ENCODE assay signal across 13 mouse cellular contexts in genomic region chr2:179399645-179400249, GRCm38 (mm10). TPM values are rescaled to one million over a fixed set of nuclear protein-coding genes. Genes with fewer than 3 reads are reported as not detected.
DNase-seq lines count a peak whose midpoint lies in the region; ATAC-seq and TF ChIP-seq lines count a peak whose summit lies in the region.
"Had no signal": no experiment of that assay in that cellular context is flagged by ENCODE, and none has a peak within 500 bp of the region (broad histone marks: within the 10 kb centered on the region; RNA-seq: fewer than 3 reads in every experiment).

No protein-coding gene starts in this region.

- no peak for TF ChIP-seq CTCF in left cerebral cortex, adult 2 months (IDR thresholded peaks at IDR 0.05)

- peak; percentile 11 to 39 for DNase-seq in frontal cortex, postnatal 10 days (ENCODE audit: low spot score in 2 of 2)
- peak; percentile 66 to 70 for DNase-seq in right cerebral cortex, postnatal 10 days (ENCODE audit: low spot score in 2 of 2)
- no peak for DNase-seq in right cerebral cortex, postnatal 36 days (ENCODE audit: low spot score in 2 of 2)
- peak; percentile 11 to 29 for DNase-seq in left cerebral cortex, adult 2 months (ENCODE audit: extremely low spot score in 1 of 2, low spot score in 2 of 2)
- DNase-seq in right cerebral cortex, postnatal 4 days = peak; percentile 32
- no peak for DNase-seq in lung, postnatal 10 days
- DNase-seq: gastrocnemius, postnatal 10 days; heart, postnatal 14 days; liver, embryonic 13.5 days; thymus, adult 2 months had no signal

- no peak for ATAC-seq in frontal cortex, adult (ENCODE audit: low TSS enrichment)
- no peak for ATAC-seq in monocyte, adult 5-6 weeks (replicated peaks; ENCODE audit: insufficient number of reproducible peaks, low FRiP score, low TSS enrichment, poor library complexity, severe bottlenecking)

- no peak overlapping the region for H3K27ac ChIP-seq in left cerebral cortex, adult 2 months
- H3K27ac ChIP-seq: embryonic facial prominence, embryonic 12.5 days; liver, embryonic 13.5 days had no signal

- intact Hi-C loops in left cerebral cortex, adult 2 months (cut with DNase I) = no loop called here

- H3K4me3 ChIP-seq in left cerebral cortex, adult 2 months = no peak overlapping the region
- H3K4me3 ChIP-seq: embryonic facial prominence, embryonic 12.5 days; liver, embryonic 13.5 days had no signal

RNA-seq across cellular contexts. Expression of gene Cdh4, which starts 42.5 kb away (rescaled TPM):
- total RNA-seq in left cerebral cortex, adult 2 months (2021) = 10 to 100 TPM; 24.4 to 30.6 TPM
- total RNA-seq in monocyte, adult 5-6 weeks (2017) = not detected in 3 replicates

Comparison
In these comparisons a context has a peak if more than half of its experiments do, and no peak if none do; other contexts are left out.
1. DNase-seq: peak in frontal cortex, postnatal 10 days (2 of 2), right cerebral cortex, postnatal 10 days (2 of 2), left cerebral cortex, adult 2 months (2 of 2) and right cerebral cortex, postnatal 4 days (single experiment); none in right cerebral cortex, postnatal 36 days (0 of 2) and lung, postnatal 10 days (single experiment).
2. RNA of gene Cdh4, which starts 42.5 kb away (total RNA-seq): 24.4 to 30.6 TPM in left cerebral cortex, adult 2 months; not detected in monocyte, adult 5-6 weeks; every median in the first group is over 10 times any median in the second.